Mouse (Mus musculus) hindbrain, embryonic 14.5 days (tissue): ENCODE measurements at regions not wholly inside any gene's neighbourhood (a gene's known extent, or its start where the extent isn't known, plus 50 kb on each side); places are given as distances from the start of the nearest gene placed in this dataset.

Source experiments
- ATAC-seq: fragments of 200-750 bp; cut with Nextera tagmentation; 2 replicates; pipeline ENCODE4 v1.8.0; 2017; ENCODE audit warnings: moderate number of reproducible peaks, mild to moderate bottlenecking, moderate TSS enrichment, moderate library complexity; ENCODE audit not compliant: low FRiP score
- DNase-seq: peaks from one replicate; pipeline ENCODE4 v3.0.0-alpha.2; 2015; ENCODE audit warnings: low spot score
- H3K27ac ChIP-seq: fragments of 300-500 bp; sonication (generic); 2 replicates; pipeline ENCODE4 v1.5.1; 2014; ENCODE audit warnings: mild to moderate bottlenecking, moderate library complexity
- H3K27me3 ChIP-seq: fragments of 300-500 bp; sonication (generic); 2 replicates; pipeline ENCODE4 v1.6.1; 2014; ENCODE audit warnings: mild to moderate bottlenecking, low read length, mixed read lengths; ENCODE audit not compliant: control insufficient read depth, insufficient read depth
- H3K36me3 ChIP-seq: fragments of 300-500 bp; sonication (generic); replicated peaks from 2 replicates; pipeline ENCODE4 v1.6.1; 2014; ENCODE audit not compliant: control insufficient read depth, insufficient read depth
- H3K4me1 ChIP-seq: fragments of 300-500 bp; sonication (generic); replicated peaks from 2 replicates; pipeline ENCODE4 v1.6.1; 2014; ENCODE audit warnings: antibody characterized with exemption, low read length, mixed read lengths; ENCODE audit not compliant: control insufficient read depth, insufficient read depth
- H3K4me2 ChIP-seq: fragments of 300-500 bp; sonication (generic); replicated peaks from 2 replicates; pipeline ENCODE4 v1.6.1; 2014; ENCODE audit warnings: mild to moderate bottlenecking, moderate library complexity
- H3K4me3 ChIP-seq: fragments of 300-500 bp; sonication (generic); replicated peaks from 2 replicates; pipeline ENCODE4 v1.5.1; 2014; ENCODE audit warnings: mild to moderate bottlenecking, low read length
- H3K9ac ChIP-seq: fragments of 300-500 bp; sonication (generic); 2 replicates; pipeline ENCODE4 v1.6.1; 2014
- H3K9me3 ChIP-seq: fragments of 300-500 bp; sonication (generic); 2 replicates; pipeline ENCODE4 v1.6.1; 2016; ENCODE audit warnings: low read length; ENCODE audit not compliant: control insufficient read depth
- WGBS: fragments of 180-500 bp; shearing (Covaris S2); extraction: QIAGEN DNeasy Blood & Tissue Kit; methylation state at CpG from one replicate; pipeline ENCODE4 v1.1.7; 2014; 5-methylcytosine and 5-hydroxymethylcytosine counted together

GRCm38 (mm10) chr13:82354355-82354754 lies 571.5 kb downstream of the Cetn3 start:
- Histone ChIP-seq H3K27me3 (no peaks in the 10 kb centered on the region), H3K9ac (no peak overlapping the region), H3K4me3 (no peak overlapping the region), H3K9me3 (no peaks in the 10 kb centered on the region), H3K4me2 (no peak overlapping the region), H3K36me3 (no peaks in the 10 kb centered on the region), H3K27ac (no peak overlapping the region), H3K4me1 (no peaks in the 10 kb centered on the region)
- no peak for DNase-seq
- no peak for ATAC-seq
- 90% methylated on average over 2 of the region's 2 CpGs for WGBS

DNA sequence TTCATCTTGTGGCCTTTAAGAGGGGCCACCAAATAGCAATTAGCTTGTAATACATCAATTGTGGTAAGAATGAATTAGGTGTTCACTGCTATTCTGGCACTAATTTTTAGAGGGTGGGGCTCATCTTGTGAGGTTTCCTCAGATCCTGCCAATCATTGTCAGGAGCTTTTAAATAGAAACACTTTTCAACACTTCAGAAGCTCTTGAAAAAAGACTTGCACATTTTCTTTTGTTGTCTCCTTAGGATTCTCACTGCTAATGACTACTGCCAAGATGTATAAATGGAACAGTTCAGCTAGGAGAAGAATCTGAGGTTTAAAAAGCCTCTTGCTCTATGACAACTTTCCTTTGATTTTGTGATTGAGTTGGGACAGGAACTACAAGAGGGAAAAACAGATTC lies 572.4 kb downstream of the Cetn3 start:
- Histone ChIP-seq H3K4me3 (no peak overlapping the region), H3K4me2 (no peak overlapping the region), H3K27ac (no peak overlapping the region), H3K9ac (no peak overlapping the region), H3K27me3 (no peaks in the 10 kb centered on the region), H3K9me3 (no peaks in the 10 kb centered on the region), H3K4me1 (no peaks in the 10 kb centered on the region), H3K36me3 (no peaks in the 10 kb centered on the region)
- ATAC-seq: no peak
- DNase-seq: no peak

- Histone ChIP-seq H3K4me3 (no peak overlapping the region), H3K4me1 (no peaks in the 10 kb centered on the region), H3K27ac (no peak overlapping the region), H3K9ac (no peak overlapping the region), H3K36me3 (no peaks in the 10 kb centered on the region), H3K9me3 (no peaks in the 10 kb centered on the region), H3K27me3 (no peaks in the 10 kb centered on the region), H3K4me2 (no peak overlapping the region)
- ATAC-seq (no peak), DNase-seq (no peak)
- 86% methylated on average over 1 of the region's 1 CpGs for WGBS
These were observed 576.6 kb downstream of the Cetn3 start for GRCm38 (mm10) chr13:82359442-82359841.

GRCm38 (mm10) chr13:82360711-82361110 lies 577.8 kb downstream of the Cetn3 start:
- DNase-seq (no peak), ATAC-seq (no peak)
- Histone ChIP-seq H3K36me3 (no peaks in the 10 kb centered on the region), H3K27ac (no peak overlapping the region), H3K4me3 (no peak overlapping the region), H3K9ac (no peak overlapping the region), H3K4me2 (no peak overlapping the region), H3K4me1 (no peaks in the 10 kb centered on the region), H3K27me3 (no peaks in the 10 kb centered on the region), H3K9me3 (no peaks in the 10 kb centered on the region)
- WGBS: 34% methylated on average over 1 of the region's 1 CpGs

GRCm38 (mm10) chr13:82361379-82361778 lies 578.5 kb downstream of the Cetn3 start:
- Histone ChIP-seq H3K9ac (no peak overlapping the region), H3K9me3 (no peaks in the 10 kb centered on the region), H3K4me1 (no peaks in the 10 kb centered on the region), H3K4me3 (no peak overlapping the region), H3K27me3 (no peaks in the 10 kb centered on the region), H3K27ac (no peak overlapping the region), H3K36me3 (no peaks in the 10 kb centered on the region), H3K4me2 (no peak overlapping the region)
- 83% methylated on average over 4 of the region's 4 CpGs for WGBS
- DNase-seq (no peak), ATAC-seq (no peak)

GRCm38 (mm10) chr13:82366768-82367167 lies 583.9 kb downstream of the Cetn3 start:
- Histone ChIP-seq H3K27ac (no peak overlapping the region), H3K4me1 (no peaks in the 10 kb centered on the region), H3K9me3 (no peaks in the 10 kb centered on the region), H3K9ac (no peak overlapping the region), H3K4me3 (no peak overlapping the region), H3K27me3 (no peaks in the 10 kb centered on the region), H3K36me3 (no peaks in the 10 kb centered on the region), H3K4me2 (no peak overlapping the region)
- DNase-seq (no peak), ATAC-seq (no peak)

GRCm38 (mm10) chr13:82371579-82371978 lies 588.7 kb downstream of the Cetn3 start:
- Histone ChIP-seq H3K27me3 (no peaks in the 10 kb centered on the region), H3K4me2 (no peak overlapping the region), H3K36me3 (no peaks in the 10 kb centered on the region), H3K9me3 (no peaks in the 10 kb centered on the region), H3K4me1 (no peaks in the 10 kb centered on the region), H3K4me3 (no peak overlapping the region), H3K9ac (no peak overlapping the region), H3K27ac (no peak overlapping the region)
- no peak for DNase-seq
- ATAC-seq: no peak
- WGBS: 93% methylated on average over 2 of the region's 2 CpGs

DNA sequence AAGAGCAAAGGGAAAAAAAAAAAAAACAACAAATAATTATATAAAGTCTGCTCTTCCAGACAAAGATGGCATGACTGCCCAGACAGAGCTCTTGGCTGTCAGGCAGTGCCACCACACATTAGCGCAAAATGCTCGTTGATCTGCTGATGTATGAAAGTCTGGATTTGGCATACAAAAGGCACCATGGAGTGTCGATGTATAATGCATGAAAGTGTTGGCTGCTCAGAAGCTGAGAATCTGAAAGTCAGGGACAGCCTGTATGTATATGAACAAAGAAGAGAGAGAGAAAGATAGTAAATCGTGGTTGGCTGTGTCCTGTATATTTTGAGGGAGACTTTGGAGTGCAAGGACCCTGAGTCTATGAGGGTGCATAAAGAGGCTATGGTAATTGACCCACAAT lies 589.7 kb downstream of the Cetn3 start:
- ATAC-seq (0 out of 2 replicates have a peak, but pooled peaks have one; percentile 68), DNase-seq (peak; percentile 33)
- Histone ChIP-seq H3K27me3 (no peaks in the 10 kb centered on the region), H3K4me3 (no peak overlapping the region), H3K9me3 (no peaks in the 10 kb centered on the region), H3K36me3 (no peaks in the 10 kb centered on the region), H3K9ac (no peak overlapping the region), H3K27ac (no peak overlapping the region), H3K4me2 (no peak overlapping the region), H3K4me1 (no peaks in the 10 kb centered on the region)
- 62% methylated on average over 4 of the region's 4 CpGs for WGBS

DNA sequence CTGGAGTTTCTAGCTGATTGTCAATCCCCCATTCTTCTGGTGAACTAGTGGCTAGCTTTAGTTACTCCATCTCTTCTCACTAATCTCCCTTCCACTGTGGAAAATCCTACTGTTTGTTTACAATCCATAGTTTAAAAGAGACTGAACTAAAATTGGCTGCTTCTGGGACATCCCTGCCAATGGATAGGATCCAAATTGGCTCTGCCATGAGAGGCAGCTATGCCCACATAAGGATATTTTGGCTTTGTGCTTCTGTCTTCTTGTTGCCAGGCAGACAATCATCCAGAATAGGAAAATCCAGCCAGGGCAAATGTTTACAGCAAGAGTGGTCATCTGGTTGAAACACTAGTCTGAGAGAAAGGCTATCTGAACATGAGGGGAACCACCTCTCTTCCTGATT lies 610.0 kb downstream of the Cetn3 start:
- Histone ChIP-seq H3K27ac (no peak overlapping the region), H3K4me2 (no peak overlapping the region), H3K36me3 (no peaks in the 10 kb centered on the region), H3K9ac (no peak overlapping the region), H3K27me3 (no peaks in the 10 kb centered on the region), H3K4me1 (no peaks in the 10 kb centered on the region), H3K9me3 (no peaks in the 10 kb centered on the region), H3K4me3 (no peak overlapping the region)
- DNase-seq: no peak
- ATAC-seq: no peak

GRCm38 (mm10) chr13:82393496-82393895 lies 610.6 kb downstream of the Cetn3 start:
- H3K27me3 ChIP-seq: no peaks in the 10 kb centered on the region
- H3K4me3 ChIP-seq: no peak overlapping the region
- no peak for ATAC-seq
- no peaks in the 10 kb centered on the region for H3K36me3 ChIP-seq
- 87% methylated on average over 6 of the region's 6 CpGs for WGBS
- no peak overlapping the region for H3K27ac ChIP-seq
- H3K9ac ChIP-seq: no peak overlapping the region
- no peaks in the 10 kb centered on the region for H3K4me1 ChIP-seq
- no peaks in the 10 kb centered on the region for H3K9me3 ChIP-seq
- DNase-seq: no peak
- H3K4me2 ChIP-seq: no peak overlapping the region
